Comparison of ENCODE assay signal across 9 mouse cellular contexts in the genomic region with DNA sequence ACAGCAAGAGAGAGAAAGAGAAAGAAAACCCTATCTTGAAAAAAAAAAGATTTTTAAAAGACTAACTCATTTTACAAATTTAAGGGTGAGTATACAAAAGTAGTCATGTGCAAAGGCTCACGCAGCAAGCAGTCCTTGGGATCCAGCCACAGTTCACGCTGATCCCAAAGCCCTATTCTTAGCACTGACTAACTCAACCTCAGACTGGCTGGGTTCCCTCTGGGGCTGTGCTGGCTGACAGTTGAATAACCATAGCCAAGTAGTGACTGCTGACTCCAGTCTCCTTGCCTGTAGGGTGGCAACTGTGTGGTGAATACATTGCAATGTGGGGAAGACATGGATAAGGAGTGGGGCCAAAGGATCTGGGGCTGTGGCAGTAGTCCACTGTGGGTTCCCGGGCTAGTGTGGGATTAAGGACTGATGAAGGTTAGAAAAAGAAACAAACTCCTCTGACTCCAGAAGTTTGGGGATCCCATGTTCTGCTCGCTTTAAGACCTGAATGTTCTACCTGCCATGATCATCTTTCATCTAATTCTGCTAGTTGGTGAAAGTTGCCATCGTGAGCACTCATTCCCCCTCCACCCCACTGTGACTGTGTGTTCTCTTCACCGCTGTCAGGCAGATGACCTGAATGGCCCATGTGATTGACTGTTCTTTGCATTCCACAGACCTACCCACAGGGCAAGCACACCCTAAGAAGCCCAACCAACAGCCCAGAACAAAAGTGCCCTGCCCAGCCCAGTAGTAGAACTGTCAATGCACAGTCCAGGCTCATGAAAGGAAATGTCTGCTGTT. TPM values are rescaled to one million over a fixed set of nuclear protein-coding genes. Genes with fewer than 3 reads are reported as not detected.
DNase-seq lines count a peak whose midpoint lies in the region; ATAC-seq and TF ChIP-seq lines count a peak whose summit lies in the region.
"Had no signal": no experiment of that assay in that cellular context is flagged by ENCODE, and none has a peak within 500 bp of the region (broad histone marks: within the 10 kb centered on the region; RNA-seq: fewer than 3 reads in every experiment).

No protein-coding gene starts in this region.

- DNase-seq in layer of hippocampus, adult 11-12 months (ENCODE audit: low spot score) = peak; percentile 49
- DNase-seq in layer of hippocampus, postnatal 25 days (ENCODE audit: extremely low spot score in 1 of 2, low spot score in 1 of 2) = no peak
- DNase-seq in adrenal gland, postnatal 14 days = peak; percentile 75
- DNase-seq in heart, adult 9 months (ENCODE audit: low spot score in 2 of 2) = peak; percentile 75 to 82
- peak; percentile 71 for DNase-seq in lung, postnatal 10 days
- no peak for DNase-seq in forebrain, postnatal 0 days
- no peak for DNase-seq in midbrain, embryonic 11.5 days (ENCODE audit: low spot score, missing footprints)
- DNase-seq: kidney, adult 8-10 months had no signal

- no peaks in the 10 kb centered on the region for H3K9me3 ChIP-seq in forebrain, postnatal 0 days (ENCODE audit: low read length)
- no peaks in the 10 kb centered on the region for H3K9me3 ChIP-seq in forebrain, embryonic 15.5 days
- H3K9me3 ChIP-seq in midbrain, embryonic 11.5 days (ENCODE audit: control insufficient read depth, low read length) = no peaks in the 10 kb centered on the region

- TF ChIP-seq CTCF in forebrain, postnatal 0 days (IDR thresholded peaks at IDR 0.05; ENCODE audit: low read depth) = no peak

- no peak overlapping the region for H3K27ac ChIP-seq in forebrain, postnatal 0 days (ENCODE audit: low read depth, low read length)
- H3K27ac ChIP-seq in forebrain, embryonic 15.5 days (replicated peaks) = no peak overlapping the region
- H3K27ac ChIP-seq in midbrain, embryonic 11.5 days (ENCODE audit: low read depth, low read length) = no peak overlapping the region

- no peak overlapping the region for H3K9ac ChIP-seq in forebrain, postnatal 0 days
- no peak overlapping the region for H3K9ac ChIP-seq in forebrain, embryonic 15.5 days (replicated peaks)
- no peak overlapping the region for H3K9ac ChIP-seq in midbrain, embryonic 11.5 days (ENCODE audit: low read length)

- no peaks in the 10 kb centered on the region for H3K4me1 ChIP-seq in forebrain, postnatal 0 days (ENCODE audit: insufficient read depth)
- peaks cover 9% of the 10 kb centered on the region for H3K4me1 ChIP-seq in forebrain, embryonic 15.5 days
- H3K4me1 ChIP-seq in midbrain, embryonic 11.5 days (ENCODE audit: control insufficient read depth, insufficient read depth, low read length) = peaks cover 3% of the 10 kb centered on the region; the same call in 1 of the 2 replicates

- ATAC-seq in forebrain, postnatal 0 days = no peak
- ATAC-seq in forebrain, embryonic 15.5 days (replicated peaks) = no peak
- ATAC-seq in midbrain, embryonic 11.5 days (ENCODE audit: low FRiP score) = no peak

- no peak overlapping the region for H3K4me2 ChIP-seq in forebrain, postnatal 0 days (ENCODE audit: low read depth)
- no peak overlapping the region for H3K4me2 ChIP-seq in forebrain, embryonic 15.5 days (replicated peaks)
- no peak overlapping the region for H3K4me2 ChIP-seq in midbrain, embryonic 11.5 days

- no peaks in the 10 kb centered on the region for H3K27me3 ChIP-seq in forebrain, postnatal 0 days (ENCODE audit: insufficient read depth, low read length)
- H3K27me3 ChIP-seq in forebrain, embryonic 15.5 days = no peaks in the 10 kb centered on the region
- H3K27me3 ChIP-seq in midbrain, embryonic 11.5 days (ENCODE audit: control insufficient read depth, insufficient read depth, low read length) = no peaks in the 10 kb centered on the region

- 0 out of 2 replicates have a peak, but pooled peaks cover 14% of the 10 kb centered on the region for H3K36me3 ChIP-seq in forebrain, postnatal 0 days (ENCODE audit: insufficient read depth)
- H3K36me3 ChIP-seq in forebrain, embryonic 15.5 days = no peaks in the 10 kb centered on the region
- no peaks in the 10 kb centered on the region for H3K36me3 ChIP-seq in midbrain, embryonic 11.5 days (ENCODE audit: control insufficient read depth, insufficient read depth, low read length)

- H3K4me3 ChIP-seq in forebrain, postnatal 0 days (ENCODE audit: low read depth, low read length) = no peak overlapping the region
- H3K4me3 ChIP-seq in forebrain, embryonic 15.5 days = no peak overlapping the region
- H3K4me3 ChIP-seq in midbrain, embryonic 11.5 days (ENCODE audit: low read depth, low read length) = no peak overlapping the region

- WGBS in forebrain, postnatal 0 days = 80% methylated on average over 6 of the region's 6 CpGs
- WGBS in forebrain, embryonic 15.5 days = 87% methylated on average over 6 of the region's 6 CpGs
- 88% methylated on average over 6 of the region's 6 CpGs for WGBS in midbrain, embryonic 11.5 days

RNA-seq across cellular contexts. Expression of a gene that starts 2.2 kb away (rescaled TPM):
- 10 to 100 TPM; 17.7 to 18.7 TPM for total RNA-seq in layer of hippocampus, postnatal 25 days (2021)
- total RNA-seq in adrenal gland, postnatal 14 days (2021) = 14.2 and 15.7 TPM in 2 replicates
- total RNA-seq in forebrain, postnatal 0 days (2014; rRNA removed) = 14.3 and 14.7 TPM in 2 replicates
- polyA plus RNA-seq in forebrain, postnatal 0 days (2015; fragmentation: Nextera tagmentation; extraction: Ambion mirVana) = 6.3 and 10.4 TPM in 2 replicates
- polyA plus RNA-seq in forebrain, embryonic 15.5 days (2015; fragmentation: Nextera tagmentation; extraction: Ambion mirVana) = 15.3 and 18.2 TPM in 2 replicates
- 15.1 and 18.1 TPM in 2 replicates for polyA plus RNA-seq in midbrain, embryonic 11.5 days (2014; fragmentation: Nextera tagmentation; extraction: Ambion mirVana)

RNA-seq across cellular contexts. Expression of a gene that starts 32.9 kb away (rescaled TPM):
- 10 to 100 TPM; 39.1 to 44.3 TPM for total RNA-seq in layer of hippocampus, postnatal 25 days (2021)
- 27.7 and 32.3 TPM in 2 replicates for total RNA-seq in adrenal gland, postnatal 14 days (2021)
- total RNA-seq in forebrain, postnatal 0 days (2014; rRNA removed) = 23.0 and 25.3 TPM in 2 replicates
- polyA plus RNA-seq in forebrain, postnatal 0 days (2015; fragmentation: Nextera tagmentation; extraction: Ambion mirVana) = 14.8 and 15.8 TPM in 2 replicates
- polyA plus RNA-seq in forebrain, embryonic 15.5 days (2015; fragmentation: Nextera tagmentation; extraction: Ambion mirVana) = 9.2 and 11.1 TPM in 2 replicates
- 2.0 and 2.3 TPM in 2 replicates for polyA plus RNA-seq in midbrain, embryonic 11.5 days (2014; fragmentation: Nextera tagmentation; extraction: Ambion mirVana)

Comparison
In these comparisons a context has a peak if more than half of its experiments do, and no peak if none do; other contexts are left out.
1. DNase-seq: peak in layer of hippocampus, adult 11-12 months (single experiment), adrenal gland, postnatal 14 days (single experiment), heart, adult 9 months (2 of 2) and lung, postnatal 10 days (single experiment); none in layer of hippocampus, postnatal 25 days (0 of 2), forebrain, postnatal 0 days (single experiment) and midbrain, embryonic 11.5 days (single experiment).